Mouse (Mus musculus) MEL (cell line): ENCODE data around the gene Ubash3b.

Experiments
- BHLHE40 ChIP-seq: IDR thresholded peaks from 2 replicates; pipeline ENCODE4 v1.6.1; 2012; ENCODE audit warnings: low read depth, mild to moderate bottlenecking, inconsistent platforms, low read length, improper control_type of control experiment, borderline replicate concordance
- CTCF ChIP-seq, 3 experiments: IDR thresholded peaks in 2 of 3; conservative IDR thresholded peaks in 1 of 3; 2 replicates each; pipeline ENCODE4 v1.5.1; 2011 to 2012; ENCODE audit warnings: low read length in 3 of 3, low read depth in 2 of 3, mild to moderate bottlenecking in 2 of 3, improper control_type of control experiment in 1 of 3, inconsistent platforms in 1 of 3, mixed read lengths in 1 of 3, moderate library complexity in 1 of 3; ENCODE audit not compliant: control insufficient read depth in 1 of 3, insufficient read depth in 1 of 3, poor library complexity in 1 of 3, severe bottlenecking in 1 of 3
- EP300 ChIP-seq, 2 experiments: IDR thresholded peaks; 2 replicates each; pipeline ENCODE4 v1.6.1; 2011; ENCODE audit warnings: improper control_type of control experiment in 2 of 2, low read length in 2 of 2, low read depth in 1 of 2, mild to moderate bottlenecking in 1 of 2
- GATA1 ChIP-seq: IDR thresholded peaks from 2 replicates; pipeline ENCODE4 v1.6.1; 2011; ENCODE audit warnings: low read depth, low read length, improper control_type of control experiment
- MAFK ChIP-seq: IDR thresholded peaks from 2 replicates; pipeline ENCODE4 v1.6.1; 2011; ENCODE audit warnings: low read depth, mild to moderate bottlenecking, low read length, improper control_type of control experiment, borderline replicate concordance
- MAX ChIP-seq: IDR thresholded peaks from 2 replicates; pipeline ENCODE4 v1.6.1; 2011; ENCODE audit warnings: low read length, improper control_type of control experiment
- POLR2A ChIP-seq, 2 experiments: IDR thresholded peaks; 2 replicates each; pipeline ENCODE4 v1.6.1; 2011 to 2012; ENCODE audit warnings: low read length in 2 of 2, mild to moderate bottlenecking in 2 of 2, control low read depth in 1 of 2, improper control_type of control experiment in 1 of 2, low read depth in 1 of 2, moderate library complexity in 1 of 2; ENCODE audit not compliant: control insufficient read depth in 1 of 2, insufficient read depth in 1 of 2, poor library complexity in 1 of 2
- RAD21 ChIP-seq: IDR thresholded peaks from 2 replicates; pipeline ENCODE4 v1.6.1; 2011; ENCODE audit warnings: mild to moderate bottlenecking, low read depth, low read length, improper control_type of control experiment
- TAL1 ChIP-seq: IDR thresholded peaks from 2 replicates; pipeline ENCODE4 v1.6.1; 2012; ENCODE audit warnings: mild to moderate bottlenecking, inconsistent platforms, low read length, moderate library complexity, mixed read lengths
- TBP ChIP-seq: IDR thresholded peaks from 2 replicates; pipeline ENCODE4 v1.8.0; 2011; ENCODE audit warnings: low read depth, low read length, improper control_type of control experiment
- ZC3H11A ChIP-seq: IDR thresholded peaks from 2 replicates; pipeline ENCODE4 v1.6.1; 2012; ENCODE audit warnings: low read depth, mild to moderate bottlenecking, inconsistent platforms, low read length, improper control_type of control experiment
- ZKSCAN1 ChIP-seq: IDR thresholded peaks from 2 replicates; pipeline ENCODE4 v1.6.1; 2012; ENCODE audit warnings: low read depth, mild to moderate bottlenecking, inconsistent platforms, low read length, improper control_type of control experiment, moderate library complexity

DNA sequence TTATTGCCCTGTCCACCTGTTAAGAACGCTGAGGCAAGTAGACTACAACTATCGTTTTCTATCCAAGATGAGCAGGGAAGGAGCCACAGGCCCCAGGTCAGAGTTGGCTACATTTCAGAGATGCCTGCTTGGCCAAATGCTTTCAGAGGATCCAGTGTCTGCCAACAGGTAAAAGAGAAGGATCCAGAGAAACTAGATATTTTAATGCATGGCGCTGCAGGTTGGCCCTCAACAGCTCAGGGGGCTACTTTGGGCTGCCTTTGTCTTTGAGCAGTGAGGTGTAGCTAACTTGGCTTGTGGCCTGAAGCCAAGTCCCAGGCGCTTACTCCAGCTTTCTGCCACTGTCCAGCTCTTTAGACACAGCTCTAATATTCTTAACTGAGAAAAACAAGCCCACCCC lies 10.0 kb downstream of the Ubash3b start:
- TF ChIP-seq CTCF (IDR thresholded peaks at IDR 0.05 in 2 of 3, conservative IDR thresholded peaks at IDR 0.05 in 1 of 3; ENCODE audit: control insufficient read depth in 1 of 3, insufficient read depth in 1 of 3, low read depth in 2 of 3, low read length in 3 of 3, poor library complexity in 1 of 3, severe bottlenecking in 1 of 3): no peak
- no peak for TF ChIP-seq BHLHE40
- no peak for TF ChIP-seq TAL1
- TF ChIP-seq ZC3H11A: no peak
- no peak for TF ChIP-seq MAX
- TF ChIP-seq EP300 (IDR thresholded peaks at IDR 0.05; ENCODE audit: low read depth in 1 of 2, low read length in 2 of 2): no peak
- TF ChIP-seq TBP: no peak
- no peak for TF ChIP-seq ZKSCAN1
- TF ChIP-seq POLR2A (IDR thresholded peaks at IDR 0.05; ENCODE audit: control insufficient read depth in 1 of 2, insufficient read depth in 1 of 2, low read depth in 1 of 2, low read length in 2 of 2, poor library complexity in 1 of 2): no peak
- no peak for TF ChIP-seq MAFK
- TF ChIP-seq GATA1: no peak
- no peak for TF ChIP-seq RAD21
